Mouse (Mus musculus) neural tube, embryonic 13.5 days (tissue): ENCODE measurements around the gene Nup54. TPM values are rescaled to one million over a fixed set of nuclear protein-coding genes. Genes with fewer than 3 reads are reported as not detected.

ENCODE experiments used
- ATAC-seq: fragments of 200-750 bp; cut with Nextera tagmentation; 2 replicates; pipeline ENCODE4 v1.8.0; 2017; ENCODE audit warnings: low read depth, mild to moderate bottlenecking, moderate TSS enrichment, moderate library complexity
- H3K27ac ChIP-seq: fragments of 300-500 bp; sonication (generic); replicated peaks from 2 replicates; pipeline ENCODE4 v1.5.1; 2015; ENCODE audit warnings: moderate library complexity, mild to moderate bottlenecking, inconsistent platforms
- H3K27me3 ChIP-seq: fragments of 300-500 bp; sonication (generic); 2 replicates; pipeline ENCODE4 v1.6.1; 2015; ENCODE audit warnings: mild to moderate bottlenecking, inconsistent platforms
- H3K36me3 ChIP-seq: fragments of 300-500 bp; sonication (generic); 2 replicates; pipeline ENCODE4 v1.6.1; 2015; ENCODE audit warnings: mild to moderate bottlenecking, inconsistent platforms
- H3K4me1 ChIP-seq: fragments of 300-500 bp; sonication (generic); replicated peaks from 2 replicates; pipeline ENCODE4 v1.6.1; 2015; ENCODE audit warnings: inconsistent platforms
- H3K4me2 ChIP-seq: fragments of 300-500 bp; sonication (generic); 2 replicates; pipeline ENCODE4 v1.6.1; 2015; ENCODE audit warnings: inconsistent platforms, mild to moderate bottlenecking, moderate library complexity
- H3K4me3 ChIP-seq: fragments of 300-500 bp; sonication (generic); 2 replicates; pipeline ENCODE4 v1.5.1; 2015; ENCODE audit warnings: mild to moderate bottlenecking, inconsistent platforms
- H3K9ac ChIP-seq: fragments of 300-500 bp; sonication (generic); 2 replicates; pipeline ENCODE4 v1.6.1; 2015; ENCODE audit warnings: moderate library complexity, mild to moderate bottlenecking, inconsistent platforms
- H3K9me3 ChIP-seq: fragments of 300-500 bp; sonication (generic); 2 replicates; pipeline ENCODE4 v1.6.1; 2016; ENCODE audit warnings: inconsistent platforms
- whole genome bisulfite sequencing: fragments of 180-500 bp; shearing (Covaris S2); methylation state at CpG from one replicate; pipeline ENCODE4 v1.1.7; 2015; 5-methylcytosine and 5-hydroxymethylcytosine counted together
- polyA plus RNA-seq: library from polyadenylated mRNA; unstranded; fragments of >200 nt; fragmentation: Nextera tagmentation; extraction: Ambion mirVana; gene quantifications from 2 replicates; pipeline ENCODE4 v1.2.1, GENCODE M21; 2015

Gene Nup54
- 43.7 and 50.4 TPM in 2 replicates for polyA plus RNA-seq

DNA sequence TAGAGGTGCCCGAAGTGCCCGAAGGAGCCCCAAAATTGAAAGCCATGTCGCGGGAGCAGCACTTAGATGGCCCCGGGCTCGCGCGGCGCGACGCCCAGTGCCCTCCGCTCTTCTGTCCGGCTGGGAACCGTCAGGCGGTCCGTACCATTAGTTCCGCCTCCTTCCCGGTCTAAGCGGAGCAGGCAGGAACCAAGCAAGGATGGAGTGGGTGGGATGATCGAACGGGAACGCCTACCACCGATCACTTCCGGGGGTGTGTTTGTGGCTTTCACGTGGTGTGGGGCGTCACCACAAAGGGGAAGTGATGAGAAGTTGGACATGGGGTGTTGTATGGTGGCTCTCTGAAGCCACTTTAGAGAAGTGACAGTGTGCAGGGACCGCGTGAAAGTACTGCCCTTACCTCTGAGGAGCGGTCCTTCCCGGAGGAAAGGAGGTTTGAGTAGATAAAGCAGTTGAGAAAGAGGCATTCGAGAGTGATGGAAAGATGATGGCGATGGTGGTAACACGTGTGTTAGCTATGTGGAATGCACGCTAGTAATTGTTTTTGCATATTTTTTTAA, at the start of gene Nup54:
Gene Nup54, minus strand, starts transcription at position 195 of the 560 bp plus-strand sequence.
- WGBS, result under 1% methylated on average over 34 of the region's 34 CpGs

GRCm38 (mm10) chr5:92472863-92473262, 37.8 kb upstream of the Nup54 start:
- H3K27ac ChIP-seq, result no peak overlapping the region
- H3K9ac ChIP-seq, result no peak overlapping the region
- WGBS, result 92% methylated on average over 5 of the region's 5 CpGs
- no peak for ATAC-seq
- H3K36me3 ChIP-seq, result peaks cover 30% of the 10 kb centered on the region
- H3K4me2 ChIP-seq, result no peak overlapping the region
- no peak overlapping the region for H3K4me3 ChIP-seq
- H3K27me3 ChIP-seq, result no peaks in the 10 kb centered on the region
- no peaks in the 10 kb centered on the region for H3K9me3 ChIP-seq
- no peaks in the 10 kb centered on the region for H3K4me1 ChIP-seq

More for the DNA sequence above, at the start of gene Nup54:
- no peaks in the 10 kb centered on the region for H3K36me3 ChIP-seq
- H3K4me2 ChIP-seq, result peak within 1 kb of the TSS; percentile 91
- H3K4me1 ChIP-seq, result peaks cover 23% of the 10 kb centered on the region
- peak; percentile 100 for ATAC-seq
- no peaks in the 10 kb centered on the region for H3K9me3 ChIP-seq
- H3K27ac ChIP-seq, result peak within 1 kb of the TSS; percentile 74
- H3K4me3 ChIP-seq, result peak within 1 kb of the TSS; percentile 80
- no peaks in the 10 kb centered on the region for H3K27me3 ChIP-seq
- H3K9ac ChIP-seq, result peak within 1 kb of the TSS; percentile 93

DNA sequence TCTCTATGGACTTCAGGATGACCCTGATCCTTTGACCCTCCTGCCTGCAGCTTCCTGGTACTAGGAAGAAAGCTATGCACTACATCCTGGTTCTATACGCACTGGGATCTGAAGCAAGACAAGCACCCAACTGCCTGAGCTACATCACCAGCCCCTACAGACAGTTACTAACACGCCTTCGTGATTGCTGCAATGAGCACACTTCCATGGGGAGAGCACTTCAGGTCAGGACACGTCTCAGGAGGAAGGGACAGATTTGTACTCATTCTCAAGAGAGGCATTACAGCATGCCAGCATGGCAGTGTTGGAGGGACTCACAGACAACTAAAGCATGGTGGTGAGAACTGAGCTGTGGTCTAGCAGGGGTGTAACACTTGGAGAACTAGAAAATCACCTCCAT, 36.5 kb upstream of the Nup54 start:
- H3K4me2 ChIP-seq, result no peak overlapping the region
- ATAC-seq, result no peak
- no peaks in the 10 kb centered on the region for H3K27me3 ChIP-seq
- no peak overlapping the region for H3K9ac ChIP-seq
- 92% methylated on average over 4 of the region's 4 CpGs for WGBS
- H3K4me3 ChIP-seq, result no peak overlapping the region
- peaks cover 30% of the 10 kb centered on the region for H3K36me3 ChIP-seq
- no peaks in the 10 kb centered on the region for H3K9me3 ChIP-seq
- H3K27ac ChIP-seq, result no peak overlapping the region
- H3K4me1 ChIP-seq, result no peaks in the 10 kb centered on the region

GRCm38 (mm10) chr5:92469201-92470130, 34.4 kb upstream of the Nup54 start:
- Histone ChIP-seq H3K9me3 (no peaks in the 10 kb centered on the region), H3K4me3 (no peak overlapping the region), H3K27me3 (no peaks in the 10 kb centered on the region), H3K9ac (no peak overlapping the region), H3K4me2 (no peak overlapping the region), H3K4me1 (no peaks in the 10 kb centered on the region), H3K27ac (no peak overlapping the region), H3K36me3 (peaks cover 22% of the 10 kb centered on the region)
- WGBS, result 91% methylated on average over 18 of the region's 18 CpGs
- no peak for ATAC-seq

- 93% methylated on average over 6 of the region's 6 CpGs for WGBS
- no peak overlapping the region for H3K27ac ChIP-seq
- H3K4me1 ChIP-seq, result no peaks in the 10 kb centered on the region
- ATAC-seq, result no peak
- H3K4me3 ChIP-seq, result no peak overlapping the region
- no peaks in the 10 kb centered on the region for H3K27me3 ChIP-seq
- H3K9me3 ChIP-seq, result no peaks in the 10 kb centered on the region
- peaks cover 22% of the 10 kb centered on the region for H3K36me3 ChIP-seq
- H3K9ac ChIP-seq, result no peak overlapping the region
- H3K4me2 ChIP-seq, result no peak overlapping the region
These were observed 33.2 kb upstream of the Nup54 start for GRCm38 (mm10) chr5:92468234-92468633.

DNA sequence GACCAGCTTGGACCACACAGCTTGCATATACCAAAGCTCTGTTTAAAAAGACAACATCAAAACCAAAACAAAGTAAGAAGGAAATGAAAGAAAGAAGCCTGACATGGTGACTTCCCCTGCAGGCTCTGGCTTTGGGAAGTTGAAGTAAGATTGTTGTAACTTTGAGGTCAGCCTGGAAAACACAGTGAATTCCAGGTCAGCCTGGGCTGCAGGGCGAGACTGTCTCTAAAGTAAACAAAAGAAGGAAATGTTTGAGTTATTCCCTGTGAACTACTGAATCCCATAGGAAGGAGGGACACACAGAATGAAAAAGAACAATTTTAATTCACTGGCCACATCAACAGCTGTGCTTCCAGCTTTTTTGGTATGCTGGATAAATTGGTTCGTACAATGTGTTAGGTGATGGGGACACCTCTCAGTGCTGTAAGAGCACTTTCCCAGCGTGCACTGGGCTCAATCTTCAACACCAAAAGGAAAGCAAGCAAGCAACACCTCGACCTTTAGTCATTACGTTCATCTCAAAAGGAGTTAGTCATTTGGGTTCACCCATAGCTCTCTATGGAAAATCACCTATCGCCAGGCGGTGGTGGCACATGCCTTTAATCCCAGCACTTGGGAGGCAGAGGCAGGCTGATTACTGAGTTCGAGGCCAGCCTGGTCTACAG, 32.2 kb upstream of the Nup54 start:
- WGBS, result 83% methylated on average over 8 of the region's 8 CpGs
- Histone ChIP-seq H3K9ac (no peak overlapping the region), H3K4me1 (no peaks in the 10 kb centered on the region), H3K27me3 (no peaks in the 10 kb centered on the region), H3K4me3 (no peak overlapping the region), H3K9me3 (no peaks in the 10 kb centered on the region), H3K36me3 (peaks cover 15% of the 10 kb centered on the region), H3K4me2 (no peak overlapping the region), H3K27ac (no peak overlapping the region)
- ATAC-seq, result no peak

DNA sequence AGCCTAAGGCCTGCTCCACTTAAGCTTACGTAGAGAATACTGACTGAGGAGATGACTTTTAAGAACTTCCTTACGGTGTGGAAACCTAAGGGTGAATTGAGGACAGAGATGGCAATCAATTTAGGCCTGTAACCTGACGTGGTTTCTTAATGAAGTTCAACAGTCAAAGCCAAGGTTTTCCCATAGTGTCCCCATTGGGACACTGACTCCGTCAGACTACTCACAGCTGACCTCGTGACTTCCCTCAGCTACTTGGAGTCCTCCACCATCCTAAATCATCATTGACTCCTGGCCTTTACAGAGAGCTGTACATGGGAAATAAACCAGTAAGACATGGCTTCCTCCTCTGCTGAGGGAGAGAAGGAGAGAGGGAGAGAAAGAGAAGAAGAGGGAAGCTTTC, 30.5 kb upstream of the Nup54 start:
- Histone ChIP-seq H3K27me3 (no peaks in the 10 kb centered on the region), H3K9ac (no peak overlapping the region), H3K4me2 (no peak overlapping the region), H3K4me1 (no peaks in the 10 kb centered on the region), H3K4me3 (no peak overlapping the region), H3K9me3 (no peaks in the 10 kb centered on the region), H3K27ac (no peak overlapping the region), H3K36me3 (peaks cover 12% of the 10 kb centered on the region)
- ATAC-seq, result no peak
- 80% methylated on average over 5 of the region's 5 CpGs for WGBS

DNA sequence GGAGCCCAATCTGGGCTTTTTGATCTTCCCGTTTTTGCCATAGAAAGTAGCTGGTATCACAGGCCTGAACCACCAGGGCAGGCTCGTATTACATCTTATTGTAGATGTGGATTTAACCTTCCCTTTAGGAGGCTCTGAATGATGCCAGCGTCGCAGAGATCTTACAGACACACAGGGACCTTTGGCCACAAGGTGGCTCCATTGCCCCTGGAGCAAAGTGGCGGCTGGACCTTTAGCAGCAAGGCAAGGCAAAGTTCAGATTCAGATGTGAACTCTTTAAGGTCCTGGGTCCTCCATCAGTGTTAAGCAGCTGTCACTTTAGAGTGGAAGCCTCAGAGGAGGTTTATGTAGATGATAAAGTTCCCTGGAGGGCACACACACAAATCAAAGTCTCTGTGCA, 26.3 kb upstream of the Nup54 start:
- Histone ChIP-seq H3K27ac (no peak overlapping the region), H3K9ac (no peak overlapping the region), H3K4me2 (no peak overlapping the region), H3K27me3 (no peaks in the 10 kb centered on the region), H3K4me3 (no peak overlapping the region), H3K36me3 (peaks cover 29% of the 10 kb centered on the region), H3K4me1 (no peaks in the 10 kb centered on the region), H3K9me3 (no peaks in the 10 kb centered on the region)
- no peak for ATAC-seq
- 20% methylated on average over 5 of the region's 5 CpGs for WGBS

- no peak overlapping the region for H3K4me3 ChIP-seq
- H3K36me3 ChIP-seq, result peaks cover 49% of the 10 kb centered on the region
- H3K4me2 ChIP-seq, result no peak overlapping the region
- no peak for ATAC-seq
- no peak overlapping the region for H3K9ac ChIP-seq
- H3K27ac ChIP-seq, result no peak overlapping the region
- no peaks in the 10 kb centered on the region for H3K4me1 ChIP-seq
- no peaks in the 10 kb centered on the region for H3K9me3 ChIP-seq
- no peaks in the 10 kb centered on the region for H3K27me3 ChIP-seq
- 50% methylated on average over 5 of the region's 5 CpGs for WGBS
These were observed 23.7 kb upstream of the Nup54 start for GRCm38 (mm10) chr5:92458726-92459125.

DNA sequence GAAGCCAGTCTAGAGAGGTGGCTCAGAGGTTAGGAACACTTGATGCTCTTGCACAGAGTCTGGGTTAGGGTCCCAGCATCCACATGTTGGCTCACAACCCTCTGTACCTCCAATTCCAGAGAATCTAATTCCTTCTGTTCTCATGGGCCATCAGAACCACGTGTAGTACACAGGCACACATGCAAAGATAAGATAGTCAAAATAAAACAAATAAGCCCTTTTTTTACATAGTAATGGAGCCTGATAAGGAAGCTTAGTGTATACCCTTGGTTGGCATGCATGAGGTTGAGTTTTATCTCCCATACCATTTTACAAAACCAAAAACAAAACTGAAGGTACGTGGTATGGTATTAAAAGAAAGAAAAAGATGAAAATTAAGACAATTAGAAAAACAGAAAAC, 22.4 kb upstream of the Nup54 start:
- no peak for ATAC-seq
- H3K36me3 ChIP-seq, result peaks cover 61% of the 10 kb centered on the region
- no peaks in the 10 kb centered on the region for H3K9me3 ChIP-seq
- H3K4me3 ChIP-seq, result no peak overlapping the region
- no peak overlapping the region for H3K4me2 ChIP-seq
- no peaks in the 10 kb centered on the region for H3K4me1 ChIP-seq
- no peak overlapping the region for H3K27ac ChIP-seq
- WGBS, result 82% methylated on average over 2 of the region's 2 CpGs
- H3K27me3 ChIP-seq, result no peaks in the 10 kb centered on the region
- H3K9ac ChIP-seq, result no peak overlapping the region

DNA sequence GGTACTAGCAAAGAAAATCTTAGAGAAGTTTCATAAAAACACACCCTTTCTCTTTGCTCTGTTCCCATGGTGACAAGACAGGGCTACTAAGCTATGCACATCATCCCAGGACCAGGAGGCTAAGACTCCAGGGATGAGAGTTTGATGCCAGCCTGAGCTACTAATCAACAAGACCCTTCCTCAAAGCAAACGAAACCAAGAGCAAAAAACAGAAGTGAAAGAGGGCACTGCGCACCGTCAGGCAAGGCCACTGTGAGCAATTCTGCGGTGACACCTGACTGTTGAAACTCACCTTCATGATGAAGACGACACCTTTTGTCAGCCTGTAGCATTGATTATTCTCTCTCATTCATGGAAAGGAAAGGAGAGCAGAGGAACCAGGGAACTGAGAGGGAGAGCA, 17.9 kb upstream of the Nup54 start:
- no peak for ATAC-seq
- 94% methylated on average over 5 of the region's 5 CpGs for WGBS

DNA sequence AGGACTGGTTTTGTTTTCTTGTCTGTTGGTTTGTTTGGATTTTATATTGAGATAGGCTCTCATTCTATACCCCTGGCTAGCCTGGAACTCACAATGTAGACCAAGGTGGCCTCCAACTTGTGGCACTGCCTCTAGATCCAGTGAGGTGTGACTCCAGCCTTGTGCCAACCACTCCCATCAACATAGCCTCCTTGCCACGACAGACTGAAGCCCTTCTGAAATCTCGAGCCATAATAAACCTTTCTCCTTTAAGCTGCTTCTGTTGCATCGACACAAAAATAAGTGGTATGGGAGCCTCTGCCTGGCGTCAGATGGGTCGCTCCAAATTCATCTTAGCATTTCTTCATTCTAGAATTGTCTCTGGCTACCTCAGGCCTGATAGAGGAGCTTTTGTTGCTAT, 11.7 kb upstream of the Nup54 start:
- Histone ChIP-seq H3K4me2 (no peak overlapping the region), H3K4me1 (no peaks in the 10 kb centered on the region)

More for the DNA sequence above, 17.9 kb upstream of the Nup54 start:
- no peaks in the 10 kb centered on the region for H3K27me3 ChIP-seq
- H3K4me1 ChIP-seq, result no peaks in the 10 kb centered on the region
- H3K27ac ChIP-seq, result no peak overlapping the region
- H3K9me3 ChIP-seq, result no peaks in the 10 kb centered on the region
- no peak overlapping the region for H3K9ac ChIP-seq
- H3K4me3 ChIP-seq, result no peak overlapping the region
- peaks cover 81% of the 10 kb centered on the region for H3K36me3 ChIP-seq
- no peak overlapping the region for H3K4me2 ChIP-seq

More for the DNA sequence above, 11.7 kb upstream of the Nup54 start:
- Histone ChIP-seq H3K27me3 (no peaks in the 10 kb centered on the region), H3K36me3 (peaks cover 90% of the 10 kb centered on the region), H3K27ac (no peak overlapping the region), H3K4me3 (no peak overlapping the region), H3K9ac (no peak overlapping the region), H3K9me3 (no peaks in the 10 kb centered on the region)
- WGBS, result 91% methylated on average over 5 of the region's 5 CpGs
- no peak for ATAC-seq
